Mouse (Mus musculus): Measurements from ENCODE around the gene Olfm3.

GRCm38 (mm10) chr3:115104802-115105493, 201.1 kb downstream of the Olfm3 start:
- no peak for TF ChIP-seq CTCF (IDR thresholded peaks at IDR 0.05; ENCODE audit: borderline replicate concordance, insufficient read depth, low read length)
- no peak for TF ChIP-seq POLR2A (IDR thresholded peaks at IDR 0.05; ENCODE audit: low read depth, low read length)

Data from embryonic fibroblast, embryonic 13.5 days (primary cell).